Mouse (Mus musculus) frontal cortex, postnatal 25 days (tissue): ENCODE measurements around the gene Abcb11.

Experiments
- DNase-seq, 2 experiments: peaks; one replicate each; pipeline ENCODE4 v3.0.0; 2022; ENCODE audit warnings: low spot score in 2 of 2

The Abcb11 gene

GRCm38 (mm10) chr2:69264069-69264618 lies 78.3 kb downstream of the Abcb11 start:
- DNase-seq = no peak

DNA sequence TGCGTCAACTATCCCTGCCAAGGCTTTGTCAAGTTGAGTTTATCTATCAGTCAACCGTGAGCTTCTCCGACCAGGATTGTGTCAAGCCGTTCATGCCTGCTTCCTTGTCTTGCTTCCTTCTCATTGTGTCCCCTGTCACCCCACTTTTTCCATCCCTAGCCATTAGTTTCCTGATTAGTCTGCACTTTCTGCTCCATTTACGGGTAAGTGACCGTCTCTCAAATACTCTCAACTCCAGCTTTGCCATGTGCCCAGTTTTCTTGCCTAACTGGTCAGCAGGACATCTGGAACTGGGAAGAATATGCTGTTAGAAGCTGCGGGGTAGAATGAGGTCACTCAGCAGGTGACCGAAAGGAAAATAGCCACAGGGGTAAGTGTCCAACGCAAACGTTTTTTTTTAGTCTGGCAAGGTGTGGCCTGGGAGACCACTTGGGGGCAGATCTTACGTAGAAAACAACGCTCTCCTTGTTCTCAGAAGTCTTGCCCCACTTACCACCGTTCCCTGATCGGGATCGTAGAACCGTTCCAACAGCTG lies 94.1 kb downstream of the Abcb11 start:
- DNase-seq = no peak

DNA sequence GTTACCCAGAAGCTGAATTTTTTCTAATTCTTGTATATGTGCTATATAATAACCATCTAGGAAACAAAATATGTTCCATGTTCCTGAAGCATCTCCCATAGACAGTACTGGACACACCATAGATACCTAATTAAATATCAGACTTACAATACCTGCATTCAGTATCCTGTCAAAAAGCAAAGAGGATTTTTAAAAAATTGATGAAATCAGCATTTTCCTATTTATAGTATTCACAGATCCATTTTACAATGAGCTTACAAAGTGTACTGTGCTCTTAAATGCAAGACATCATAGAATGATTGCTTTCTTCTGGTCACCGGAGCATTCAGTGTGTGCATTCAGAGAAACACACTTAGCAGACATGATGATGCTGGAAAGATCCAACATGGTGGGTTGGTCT lies 95.3 kb downstream of the Abcb11 start:
- no peak for DNase-seq

DNA sequence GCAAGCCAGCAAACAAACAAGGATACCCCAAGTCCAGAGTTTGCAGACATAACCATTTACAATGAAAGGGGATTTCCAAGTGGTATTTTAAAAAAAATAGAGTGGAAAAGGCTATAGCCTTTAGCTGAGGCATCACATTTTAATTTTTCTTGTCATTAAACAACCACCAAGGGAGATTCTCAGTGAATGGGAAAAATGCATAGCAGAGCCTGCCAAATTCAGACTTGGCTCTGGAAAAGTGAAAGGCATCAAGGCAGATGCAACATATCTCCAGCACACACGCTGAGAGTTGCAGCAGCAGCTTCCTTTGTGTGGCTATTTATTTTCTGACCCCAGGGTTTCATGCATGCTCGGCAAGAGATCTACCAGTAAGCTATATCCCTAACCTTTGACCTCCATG lies 97.5 kb downstream of the Abcb11 start:
- DNase-seq = no peak

DNA sequence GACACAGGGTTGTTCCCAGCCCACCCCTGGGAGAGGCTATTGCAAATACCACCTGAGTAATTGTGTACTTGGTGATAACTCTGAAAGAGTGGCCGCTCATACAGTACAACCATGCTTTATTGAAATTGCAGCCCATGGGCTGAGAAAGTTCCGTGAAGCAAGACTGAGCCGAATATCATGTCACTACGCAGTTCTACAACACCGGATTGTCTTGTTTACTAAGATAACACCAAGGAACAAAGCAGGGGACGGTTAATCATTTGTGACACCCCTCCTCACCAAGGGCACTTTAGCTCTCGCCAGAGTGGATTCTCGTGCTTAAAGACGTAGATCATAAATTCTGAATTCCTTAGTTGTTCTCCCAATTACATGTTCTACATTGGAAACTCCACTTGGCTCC lies 103.1 kb downstream of the Abcb11 start:
- no peak for DNase-seq

DNA sequence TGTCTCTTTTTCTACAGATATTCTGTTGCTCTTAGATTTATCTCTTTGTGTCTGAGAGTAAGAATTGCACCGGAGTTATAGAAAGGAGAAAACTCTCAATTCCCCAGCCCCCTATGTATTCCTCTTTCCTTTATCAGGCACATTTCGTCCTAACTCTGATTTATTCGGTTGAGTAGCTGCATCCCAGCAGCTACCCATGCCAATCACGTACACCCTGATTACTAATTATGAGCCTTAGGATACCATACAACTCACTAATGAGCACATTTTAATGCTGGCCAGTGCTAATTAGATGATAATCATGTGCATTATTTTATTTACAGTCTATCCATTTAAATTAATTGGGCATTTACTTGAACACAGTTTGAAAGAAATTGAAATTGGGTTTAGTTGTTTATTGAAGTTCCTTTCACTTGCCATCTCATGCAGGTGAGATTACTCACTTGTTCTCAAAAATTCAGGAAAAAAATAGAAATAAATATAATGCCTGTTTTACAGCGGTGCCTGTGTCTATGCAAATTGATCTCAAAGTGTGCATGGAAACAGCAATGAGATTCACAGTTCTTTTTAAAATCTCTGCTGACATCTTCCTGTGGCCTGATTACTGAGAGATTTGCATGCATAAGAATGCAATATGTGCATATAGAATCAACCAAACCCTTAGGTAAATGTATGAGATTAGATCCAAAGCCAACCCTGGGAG lies 107.3 kb downstream of the Abcb11 start:
- no peak for DNase-seq

GRCm38 (mm10) chr2:69232101-69232500 lies 110.3 kb downstream of the Abcb11 start:
- no peak for DNase-seq

DNA sequence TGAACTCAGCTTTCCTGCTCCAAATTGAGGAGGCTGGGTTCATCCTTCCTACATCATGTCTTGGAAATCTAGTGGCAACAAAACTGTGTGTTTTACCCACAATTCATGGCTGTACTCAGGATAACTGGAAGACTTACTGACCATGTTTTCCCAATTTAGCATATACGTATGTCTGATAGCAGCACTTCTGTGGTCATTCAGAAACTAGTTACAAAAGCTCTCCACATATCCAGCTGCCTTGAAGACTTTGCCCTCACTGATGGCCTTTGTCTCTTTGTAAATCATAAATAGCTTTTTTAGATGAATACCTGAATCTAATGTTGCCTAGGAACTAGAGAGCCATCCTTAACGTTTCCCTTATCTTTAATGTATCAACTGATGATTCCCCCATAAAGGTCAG lies 112.3 kb downstream of the Abcb11 start:
- DNase-seq = no peak

DNA sequence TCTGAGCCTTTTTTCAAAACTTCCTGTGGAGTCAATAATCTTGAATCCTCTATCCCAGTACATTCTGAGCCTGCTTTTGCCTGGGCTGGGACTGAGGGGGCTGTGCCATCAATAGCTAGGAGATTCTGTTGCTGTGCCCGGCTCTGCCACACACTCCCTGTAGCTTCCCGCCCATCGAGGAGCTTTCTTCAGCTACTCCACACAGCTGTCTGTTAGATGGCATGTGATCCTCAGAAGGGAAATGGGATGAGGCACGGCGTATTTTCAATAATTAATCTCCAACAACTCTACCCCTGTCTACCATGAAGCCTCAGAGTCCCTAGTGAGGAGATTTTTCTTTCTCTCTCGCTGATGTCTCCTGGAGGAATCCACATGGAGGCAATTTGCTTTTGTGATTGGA lies 113.8 kb downstream of the Abcb11 start:
- DNase-seq = no peak

GRCm38 (mm10) chr2:69226876-69227275 lies 115.5 kb downstream of the Abcb11 start:
- no peak for DNase-seq

GRCm38 (mm10) chr2:69224724-69225123 lies 117.7 kb downstream of the Abcb11 start:
- no peak for DNase-seq

DNA sequence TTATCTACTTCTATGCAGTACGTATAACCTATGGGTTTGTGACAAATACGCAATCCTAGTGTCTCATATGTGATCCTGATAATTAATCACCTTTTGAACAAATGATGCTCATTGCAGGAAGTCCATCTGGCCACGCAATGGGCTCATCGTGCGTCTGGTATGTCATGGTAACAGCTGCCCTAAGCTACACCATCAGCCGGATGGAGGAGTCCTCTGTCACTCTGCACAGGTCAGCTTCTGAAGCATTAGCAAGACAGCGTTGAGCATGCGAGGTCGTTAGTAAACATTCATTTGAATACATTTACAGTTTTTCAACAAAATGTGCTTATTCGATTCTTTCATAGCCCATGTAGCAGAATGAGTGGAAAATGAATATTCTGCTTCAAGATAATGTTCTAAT lies 119.6 kb downstream of the Abcb11 start:
- DNase-seq = no peak

DNA sequence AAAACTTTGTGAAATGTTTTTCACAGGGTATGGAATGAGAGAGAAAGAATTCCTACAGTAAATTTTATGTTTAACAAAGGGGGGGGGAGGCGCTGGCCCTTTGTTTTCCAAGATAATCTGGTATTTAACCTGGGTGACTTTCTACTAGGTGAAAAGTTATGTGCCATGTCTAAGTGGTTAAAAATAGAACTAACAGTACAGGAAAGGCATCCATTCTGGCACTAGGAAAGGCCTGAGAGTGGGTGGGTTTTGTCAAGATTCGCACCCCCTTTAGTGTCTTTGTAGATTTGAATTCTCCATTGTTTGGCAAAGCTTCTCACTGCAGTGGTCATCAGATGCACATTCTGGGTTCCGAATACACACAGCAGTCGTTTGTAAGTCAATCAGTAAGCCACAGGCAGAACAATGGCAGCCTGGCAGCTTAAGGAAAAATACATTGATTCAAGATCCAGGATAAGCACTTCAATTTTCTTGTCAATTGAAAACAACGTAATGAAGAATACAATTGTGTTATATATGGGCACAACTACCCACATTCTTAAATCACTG lies 120.5 kb downstream of the Abcb11 start:
- no peak for DNase-seq

DNA sequence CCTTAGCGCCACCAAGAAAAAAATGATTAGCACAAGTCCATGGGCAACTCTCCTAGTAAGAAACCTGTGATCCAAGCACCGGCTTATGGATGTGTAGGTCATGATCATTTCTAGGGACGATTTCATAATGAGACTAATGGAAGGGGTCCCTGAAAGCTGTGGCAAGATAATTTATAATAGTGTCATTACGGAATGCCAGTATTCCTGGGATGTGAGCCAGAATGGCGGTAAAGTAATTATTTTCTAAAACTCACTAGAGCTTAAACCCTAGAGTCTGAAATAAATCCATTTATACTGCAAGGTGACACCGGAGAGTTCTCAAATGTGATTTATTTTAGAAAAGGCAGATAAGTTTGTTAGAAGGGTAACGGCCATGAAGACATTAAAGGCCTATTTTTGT lies 127.2 kb downstream of the Abcb11 start:
- DNase-seq = no peak

GRCm38 (mm10) chr2:69212652-69213051 lies 129.8 kb downstream of the Abcb11 start:
- DNase-seq = no peak

DNA sequence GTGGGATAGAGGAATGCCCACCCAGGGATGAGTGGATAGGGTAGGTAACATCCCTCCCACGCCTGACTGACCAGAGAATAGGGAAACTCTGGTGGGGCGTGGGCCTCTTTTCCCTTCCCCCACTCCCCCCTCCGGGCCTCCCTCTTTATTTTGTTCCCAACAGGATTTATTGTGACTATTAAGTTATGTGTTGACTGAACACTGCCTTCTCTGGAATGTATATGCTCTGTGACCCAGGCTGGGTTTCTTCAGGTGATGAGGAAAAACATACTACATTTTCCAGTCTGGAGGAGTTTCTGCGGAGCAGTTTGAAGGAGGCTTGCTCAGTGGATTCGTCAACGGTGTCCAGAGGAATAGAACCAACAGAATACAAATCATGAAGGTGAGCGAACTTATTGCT lies 131.6 kb downstream of the Abcb11 start, which contains the start of gene G6pc2:
Gene G6pc2 (plus strand): TSS at position 301 of the 400 bp plus-strand sequence.
- DNase-seq = no peak

DNA sequence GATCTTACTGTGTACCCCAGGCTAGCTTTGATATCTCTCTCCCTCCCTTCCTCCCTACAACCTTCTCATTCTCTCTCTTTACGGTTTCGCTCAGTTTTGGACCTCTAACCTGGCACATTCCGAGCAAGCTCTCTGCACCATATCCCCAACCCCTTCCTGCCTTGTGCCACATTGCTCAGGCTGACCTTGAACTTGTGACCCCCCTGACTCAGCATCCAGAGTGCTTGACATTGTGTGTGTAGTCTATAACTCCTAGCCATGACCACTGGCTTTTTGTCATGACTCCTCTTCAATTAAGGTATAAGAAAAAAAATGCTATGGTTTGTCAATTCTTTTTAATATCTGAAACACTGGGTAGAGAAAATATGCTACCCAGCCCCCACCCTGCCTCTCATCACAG lies 132.7 kb downstream of the Abcb11 start:
- DNase-seq = no peak

- no peak for DNase-seq
These were observed 135.9 kb downstream of the Abcb11 start for GRCm38 (mm10) chr2:69206523-69206922.

DNA sequence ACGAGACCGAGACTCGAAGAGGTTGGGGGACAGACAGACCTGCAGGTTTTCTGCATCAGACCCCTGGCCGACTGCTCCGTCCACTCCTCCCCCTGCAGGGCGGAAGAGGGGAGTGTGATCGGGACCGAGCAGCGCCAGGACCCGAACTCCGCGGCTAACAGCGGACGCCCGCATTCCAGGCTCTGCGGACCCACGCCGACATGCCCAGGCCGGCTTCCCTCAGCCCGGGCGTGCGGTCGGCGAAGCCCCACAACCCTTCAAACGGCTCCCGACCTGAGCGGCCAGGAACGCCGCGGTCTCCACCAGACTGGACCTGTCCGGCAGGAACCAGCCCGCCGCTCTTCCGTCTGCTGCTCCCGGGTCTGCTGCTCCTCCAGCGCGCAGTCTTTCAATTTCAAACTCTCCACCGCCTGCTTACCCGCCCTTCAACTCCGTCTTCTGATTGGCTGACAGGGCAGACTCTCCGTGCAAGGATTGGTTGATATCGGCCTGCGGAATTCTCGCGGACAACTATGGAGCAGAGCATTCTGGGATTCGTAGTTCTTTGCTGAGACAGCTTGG lies 136.5 kb downstream of the Abcb11 start, which contains the start of gene Spc25:
Gene Spc25 (minus strand): TSS at position 404 of the 561 bp plus-strand sequence.
- DNase-seq = peak; percentile 71 to 82

- DNase-seq = no peak
These were observed 137.2 kb downstream of the Abcb11 start for GRCm38 (mm10) chr2:69205185-69205584.

- DNase-seq = no peak
These were observed 148.9 kb downstream of the Abcb11 start for GRCm38 (mm10) chr2:69193555-69193954.

DNA sequence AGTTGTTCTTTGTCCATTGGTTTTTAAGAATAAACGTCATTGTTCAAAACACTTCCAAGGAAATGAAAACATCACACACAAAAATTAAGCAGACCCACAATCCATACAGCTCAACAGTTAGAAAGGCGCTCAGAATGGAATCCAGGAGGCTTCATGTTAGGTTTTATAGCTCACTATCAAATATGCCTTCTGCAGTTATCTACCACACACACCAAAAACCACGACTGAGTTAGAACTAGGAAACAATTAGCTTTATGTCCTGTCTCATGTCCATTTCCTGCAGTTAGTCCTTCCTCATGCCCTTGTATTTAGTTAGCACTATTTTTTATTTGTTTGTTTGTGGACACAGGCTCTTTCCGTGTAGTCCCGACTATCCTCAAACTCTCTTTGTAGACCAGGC lies 151.4 kb downstream of the Abcb11 start:
- no peak for DNase-seq

- no peak for DNase-seq
These were observed 153.2 kb downstream of the Abcb11 start for GRCm38 (mm10) chr2:69189222-69189621.
